Mouse (Mus musculus) right cerebral cortex, postnatal 10 days (tissue): ENCODE measurements around the gene Sost.

Experiments used
- DNase-seq, 2 experiments: peaks; one replicate each; pipeline ENCODE4 v3.0.0; 2021; ENCODE audit warnings: low spot score in 2 of 2

Sost gene

DNA sequence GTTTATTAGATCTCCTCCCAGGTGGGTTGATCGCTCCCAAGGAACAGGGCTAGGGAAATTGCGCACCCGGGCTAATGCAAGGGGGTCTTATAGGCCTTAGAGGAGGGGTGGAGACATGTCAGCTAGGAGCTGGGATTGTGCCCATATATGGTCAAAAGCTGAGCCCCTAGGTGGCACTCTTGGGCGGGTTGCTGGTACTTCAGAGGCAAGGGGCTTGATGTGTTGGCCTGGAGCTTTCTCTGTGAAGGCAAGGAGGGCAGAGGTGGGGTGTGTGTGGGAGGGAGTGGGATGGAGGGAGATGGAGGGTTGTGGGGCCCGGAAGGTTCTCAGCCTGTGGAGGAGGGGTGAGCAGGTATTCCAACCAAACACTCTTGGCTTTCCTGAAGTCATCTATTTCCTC is 20.3 kb downstream of the Sost start:
- no peak for DNase-seq

DNA sequence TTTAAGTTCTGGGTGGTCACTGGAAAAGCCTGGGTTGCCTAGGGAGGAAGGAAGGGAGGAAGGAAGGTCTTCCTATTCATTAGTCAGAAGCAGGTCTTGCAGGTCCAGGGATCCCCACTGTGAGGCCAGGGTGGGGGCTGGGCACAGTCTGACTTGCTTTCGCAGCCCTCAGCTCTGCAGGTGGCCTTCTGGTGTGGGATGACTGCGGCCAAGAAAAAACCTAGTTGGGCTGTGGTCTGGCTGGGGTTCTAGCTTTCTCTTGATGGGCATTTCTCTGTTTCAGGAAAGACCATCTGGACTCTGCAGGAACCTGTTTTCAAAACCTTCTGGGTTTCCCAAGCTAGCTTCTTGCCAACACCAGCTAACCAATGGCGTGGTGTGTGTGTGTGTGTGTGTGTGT is 23.8 kb downstream of the Sost start:
- DNase-seq = no peak

DNA sequence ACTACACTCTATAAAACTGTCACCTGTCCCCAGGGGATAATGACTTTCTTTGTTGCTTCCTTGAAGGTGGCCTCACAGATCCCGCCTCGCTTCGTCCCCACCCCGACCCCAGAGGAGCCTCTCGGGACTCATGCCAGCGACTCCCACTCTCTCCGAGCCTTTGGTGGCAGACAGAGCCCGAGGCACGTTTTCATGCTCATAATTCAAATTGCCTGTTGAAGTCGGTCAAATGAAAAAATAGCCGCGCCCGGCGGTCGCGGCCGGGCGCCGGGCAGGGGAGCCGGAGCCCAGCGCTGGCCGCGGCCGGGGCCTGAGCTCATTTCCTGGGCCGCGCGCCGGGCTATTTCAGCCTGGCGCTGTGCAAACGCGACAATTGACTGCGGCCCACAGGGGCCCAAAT is 29.7 kb downstream of the Sost start:
- no peak for DNase-seq

- no peak for DNase-seq
These were observed 30.4 kb downstream of the Sost start for GRCm38 (mm10) chr11:101936421-101936820.

GRCm38 (mm10) chr11:101935743-101936142 is 31.1 kb downstream of the Sost start:
- DNase-seq = no peak

GRCm38 (mm10) chr11:101931978-101932377 is 34.8 kb downstream of the Sost start:
- no peak for DNase-seq

GRCm38 (mm10) chr11:101928030-101928762 is 38.6 kb downstream of the Sost start:
- DNase-seq = no peak

- DNase-seq = no peak
These were observed 39.7 kb downstream of the Sost start for GRCm38 (mm10) chr11:101926951-101927589.

GRCm38 (mm10) chr11:101925636-101926035 is 41.2 kb downstream of the Sost start:
- DNase-seq = no peak

DNA sequence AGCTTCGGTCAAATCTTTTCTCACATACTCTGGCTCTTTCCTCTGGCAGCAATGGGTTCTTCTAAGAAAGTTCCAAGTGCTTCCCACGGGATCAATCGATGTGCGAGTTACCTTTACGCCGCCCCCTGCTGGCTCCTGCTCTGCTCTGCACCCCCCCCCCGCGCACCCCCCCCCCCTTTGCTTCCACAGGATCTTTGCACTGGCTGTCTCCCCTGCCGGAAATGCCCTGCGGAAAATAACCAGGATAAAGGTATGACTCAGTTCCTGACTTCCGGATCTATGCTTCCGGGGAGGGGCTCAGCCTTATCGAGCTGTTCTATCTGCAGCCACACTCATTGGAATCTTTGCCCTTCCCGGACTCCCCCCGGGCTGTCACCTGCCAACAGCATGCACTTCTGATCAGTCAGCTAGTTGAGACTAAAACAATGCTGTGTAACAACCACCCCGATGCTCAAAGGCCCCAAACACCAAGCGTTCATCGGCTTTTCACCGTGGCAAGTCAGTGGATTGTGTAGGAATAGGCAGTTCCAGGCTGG is 42.3 kb downstream of the Sost start:
- no peak for DNase-seq

GRCm38 (mm10) chr11:101923988-101924387 is 42.8 kb downstream of the Sost start:
- no peak for DNase-seq

DNA sequence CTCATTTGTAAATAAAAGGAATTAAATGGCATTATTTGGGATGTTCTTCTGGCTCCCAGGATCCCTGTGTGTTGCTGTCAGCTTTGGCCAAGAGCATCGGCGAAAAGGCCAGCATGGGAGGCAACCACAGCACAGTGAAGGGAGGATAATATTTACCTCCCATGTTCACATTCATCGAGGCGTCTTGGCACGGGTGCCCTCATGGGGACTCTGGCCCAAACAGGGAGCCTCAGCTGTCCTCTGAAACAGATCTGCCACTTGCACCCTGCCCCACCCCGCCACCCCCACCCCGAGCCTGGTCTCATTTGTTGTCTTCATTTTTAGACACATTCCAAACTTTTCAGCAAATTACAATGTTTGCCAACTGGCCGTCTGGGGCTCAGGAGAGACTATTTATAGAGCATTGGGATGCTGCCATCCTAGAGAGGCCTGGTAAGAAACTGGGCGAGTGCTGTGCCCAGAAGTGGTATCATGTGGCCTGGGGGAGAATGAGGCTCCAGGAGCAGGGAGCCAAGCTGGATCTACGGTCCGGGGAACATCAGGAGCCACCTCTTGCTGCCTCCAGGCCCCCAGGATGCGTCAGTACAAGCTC is 45.4 kb downstream of the Sost start:
- DNase-seq = peak in 1 of 2 experiments; percentile 47

- peak; percentile 85 to 91 for DNase-seq
These were observed 47.2 kb downstream of the Sost start for GRCm38 (mm10) chr11:101919660-101920059.

DNA sequence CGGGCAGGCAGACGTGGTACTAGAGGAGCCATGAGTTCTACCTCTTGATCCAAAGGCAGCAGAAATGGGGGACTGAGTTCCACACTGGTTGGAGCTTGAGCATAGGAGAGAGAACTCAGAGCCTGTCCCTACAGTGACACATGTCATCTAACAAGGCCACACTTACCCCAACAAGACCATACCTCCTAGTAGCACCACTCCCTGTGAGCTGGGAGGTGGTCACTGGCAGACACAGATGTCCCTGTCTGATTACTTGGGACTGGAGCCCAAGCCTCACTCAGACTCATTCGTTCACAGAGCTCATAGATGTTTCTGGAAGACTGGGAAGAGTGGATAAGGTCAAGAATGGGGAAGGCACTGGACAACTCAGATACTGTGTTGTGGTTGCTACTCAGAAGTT is 48.2 kb downstream of the Sost start:
- no peak for DNase-seq

DNA sequence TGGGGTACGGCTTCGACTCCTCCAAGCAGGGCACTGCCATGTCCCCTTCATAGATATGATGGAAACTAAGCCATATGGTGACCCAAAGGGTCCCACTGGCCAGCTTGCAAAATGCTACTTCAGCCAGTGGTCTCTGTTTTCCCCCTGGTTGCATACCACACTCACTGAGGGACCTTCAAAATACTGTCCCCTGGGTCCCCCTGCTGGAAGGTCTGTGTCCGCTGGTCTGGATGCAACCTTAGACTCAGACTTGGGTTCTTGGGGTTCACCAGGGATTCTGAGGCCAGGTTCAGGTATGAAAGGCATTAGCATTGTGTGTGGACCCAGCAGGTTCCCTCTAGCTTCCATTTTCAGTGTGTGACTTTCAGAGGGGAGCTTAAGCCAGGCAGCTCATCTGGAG is 50.0 kb downstream of the Sost start:
- DNase-seq = no peak

- no peak for DNase-seq
These were observed 53.2 kb downstream of the Sost start for GRCm38 (mm10) chr11:101913591-101913990.
